Mouse (Mus musculus): ENCODE data around the gene Fndc3a. TPM values are rescaled to one million over a fixed set of nuclear protein-coding genes. Genes with fewer than 3 reads are reported as not detected.

Gene Fndc3a
- 47.6 and 51.3 TPM in 2 replicates for polyA plus RNA-seq (2015; fragmentation: Nextera tagmentation; extraction: Ambion mirVana)

DNA sequence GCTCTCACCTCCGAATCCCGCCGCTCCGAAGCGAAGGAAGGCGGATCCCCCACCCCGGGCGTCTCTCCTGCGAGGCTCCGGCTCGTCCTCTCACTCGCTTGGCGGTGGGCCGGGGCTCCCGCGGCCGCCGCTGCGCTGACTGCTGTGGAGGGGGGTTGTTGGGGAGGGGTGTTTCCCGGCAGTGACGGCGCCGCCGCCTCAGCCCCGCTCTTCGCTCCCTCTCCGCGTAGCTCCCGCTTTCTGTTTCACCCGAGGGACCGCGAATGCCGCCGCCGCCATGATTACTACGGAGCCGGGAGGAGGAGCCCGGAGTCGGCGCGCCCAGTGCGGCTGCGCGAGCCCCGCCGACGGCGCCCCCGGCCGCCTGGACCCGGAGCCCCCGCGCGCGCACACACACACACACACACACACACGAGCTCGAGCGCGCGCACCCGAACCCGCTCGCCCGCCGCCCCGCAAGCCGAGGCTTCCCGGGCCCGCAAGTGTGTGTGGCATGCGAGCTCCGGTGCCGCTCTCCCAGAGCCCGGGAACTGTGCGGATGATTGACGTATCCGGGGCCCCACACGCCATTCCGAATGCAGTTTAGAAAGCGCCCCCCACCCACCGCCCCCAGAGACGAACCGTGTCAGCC lies at the start of gene Fndc3a:
Gene Fndc3a (minus strand): TSS at position 294 of the 631 bp plus-strand sequence.
- WGBS: under 1% methylated on average over 49 of the region's 82 CpGs
- Histone ChIP-seq H3K27ac (ENCODE audit: low read length) (peak within 1 kb of the TSS; percentile 88), H3K9me3 (ENCODE audit: low read length) (no peaks in the 10 kb centered on the region), H3K9ac (replicated peaks; ENCODE audit: low read length) (peak within 1 kb of the TSS; percentile 98), H3K36me3 (ENCODE audit: insufficient read depth, low read length) (no peaks in the 10 kb centered on the region), H3K4me2 (replicated peaks; ENCODE audit: low read depth, low read length) (peak within 1 kb of the TSS; percentile 75), H3K27me3 (ENCODE audit: insufficient read depth, low read length) (no peaks in the 10 kb centered on the region), H3K4me3 (ENCODE audit: low read length) (peak within 1 kb of the TSS; percentile 95), H3K4me1 (ENCODE audit: insufficient read depth, low read length) (peaks cover 21% of the 10 kb centered on the region)
- peak; percentile 92 for ATAC-seq (ENCODE audit: low FRiP score, low TSS enrichment)

DNA sequence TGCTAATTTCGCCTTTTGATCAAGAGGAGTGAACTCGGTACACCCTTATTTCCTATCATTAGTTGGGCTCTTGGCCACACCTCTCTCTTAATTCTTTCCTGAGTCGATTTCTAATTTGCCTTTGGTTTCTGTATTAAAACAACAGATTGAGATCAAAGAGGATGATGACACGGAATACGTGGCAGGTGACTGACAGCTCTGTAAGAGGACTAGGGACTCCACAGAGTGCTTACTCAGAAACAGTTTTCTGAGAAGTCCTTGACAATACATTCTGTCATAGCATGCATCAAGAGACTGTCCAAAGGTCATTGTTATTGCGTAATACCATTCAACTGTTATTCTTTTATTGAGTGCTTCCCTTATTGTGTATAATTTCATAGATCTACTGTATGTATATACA lies 43.1 kb upstream of the Fndc3a start:
- Histone ChIP-seq H3K36me3 (ENCODE audit: insufficient read depth, low read length) (no peaks in the 10 kb centered on the region), H3K4me2 (replicated peaks; ENCODE audit: low read depth, low read length) (no peak overlapping the region), H3K4me3 (ENCODE audit: low read length) (no peak overlapping the region), H3K4me1 (ENCODE audit: insufficient read depth, low read length) (no peaks in the 10 kb centered on the region), H3K9me3 (ENCODE audit: low read length) (no peaks in the 10 kb centered on the region), H3K9ac (replicated peaks; ENCODE audit: low read length) (no peak overlapping the region), H3K27ac (ENCODE audit: low read length) (no peak overlapping the region), H3K27me3 (ENCODE audit: insufficient read depth, low read length) (no peaks in the 10 kb centered on the region)
- 76% methylated on average over 6 of the region's 6 CpGs for WGBS
- no peak for ATAC-seq (ENCODE audit: low FRiP score, low TSS enrichment)

DNA sequence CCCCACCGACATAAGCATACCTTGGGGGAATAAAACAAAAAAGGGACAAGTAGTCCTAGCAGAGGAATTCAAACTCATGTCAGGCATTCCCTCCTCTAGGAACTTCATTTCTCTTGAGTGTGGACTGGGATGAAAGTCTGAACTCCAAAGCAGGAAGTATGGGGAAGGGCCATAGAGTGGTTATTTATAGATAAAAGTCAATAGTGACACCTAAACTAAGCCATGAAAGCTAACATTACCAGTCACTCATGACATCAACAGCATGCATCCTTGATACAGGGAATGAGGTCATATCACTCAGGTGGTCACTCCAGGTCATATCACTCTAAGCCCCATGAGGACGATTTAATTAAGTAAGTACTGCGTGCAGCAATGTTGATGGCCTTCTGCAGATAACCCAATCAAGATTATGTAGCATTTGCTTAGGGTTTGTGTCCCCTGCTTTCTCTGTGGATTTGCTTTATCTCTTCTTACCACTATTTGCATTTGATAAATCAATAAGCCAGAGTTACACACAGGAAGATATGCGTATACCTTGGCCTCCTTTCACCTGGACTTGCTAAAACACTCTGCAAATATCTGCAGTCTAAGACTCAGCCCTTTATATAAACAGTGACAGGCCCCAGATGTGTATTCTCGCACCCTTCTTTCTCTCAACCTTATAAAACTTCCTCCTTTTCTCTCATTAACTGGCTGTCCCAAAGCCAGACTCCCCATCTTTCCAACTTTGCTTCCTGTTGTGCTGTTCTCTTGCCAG lies 40.8 kb upstream of the Fndc3a start:
- Histone ChIP-seq H3K36me3 (ENCODE audit: insufficient read depth, low read length) (no peaks in the 10 kb centered on the region), H3K4me1 (ENCODE audit: insufficient read depth, low read length) (no peaks in the 10 kb centered on the region), H3K27me3 (ENCODE audit: insufficient read depth, low read length) (no peaks in the 10 kb centered on the region), H3K9ac (replicated peaks; ENCODE audit: low read length) (no peak overlapping the region), H3K4me3 (ENCODE audit: low read length) (no peak overlapping the region), H3K4me2 (replicated peaks; ENCODE audit: low read depth, low read length) (no peak overlapping the region), H3K27ac (ENCODE audit: low read length) (no peak overlapping the region), H3K9me3 (ENCODE audit: low read length) (no peaks in the 10 kb centered on the region)
- ATAC-seq (ENCODE audit: low FRiP score, low TSS enrichment): no peak
- 84% methylated on average over 5 of the region's 5 CpGs for WGBS

DNA sequence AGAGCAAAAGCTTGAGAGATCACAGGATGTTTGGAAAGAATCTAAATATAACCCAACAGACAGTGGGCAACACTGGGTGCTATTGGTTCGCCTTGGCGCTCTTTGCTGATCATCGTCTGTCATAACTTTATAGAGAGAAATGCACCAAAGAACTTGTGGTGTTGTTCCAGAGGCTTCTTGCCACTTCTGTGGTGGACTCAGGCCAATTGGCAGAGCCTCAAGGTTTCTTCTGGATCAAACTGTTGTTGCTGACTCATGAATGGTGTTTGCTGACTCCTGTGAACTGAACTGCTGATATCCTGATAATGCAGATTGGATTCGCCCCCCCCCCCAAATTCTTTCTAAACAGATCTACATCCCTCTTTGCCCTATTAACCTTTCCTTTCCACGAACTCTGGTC lies 38.5 kb upstream of the Fndc3a start:
- Histone ChIP-seq H3K4me3 (ENCODE audit: low read length) (no peak overlapping the region), H3K9ac (replicated peaks; ENCODE audit: low read length) (no peak overlapping the region), H3K27me3 (ENCODE audit: insufficient read depth, low read length) (no peaks in the 10 kb centered on the region), H3K9me3 (ENCODE audit: low read length) (no peaks in the 10 kb centered on the region), H3K36me3 (ENCODE audit: insufficient read depth, low read length) (no peaks in the 10 kb centered on the region), H3K27ac (ENCODE audit: low read length) (no peak overlapping the region), H3K4me2 (replicated peaks; ENCODE audit: low read depth, low read length) (no peak overlapping the region), H3K4me1 (ENCODE audit: insufficient read depth, low read length) (no peaks in the 10 kb centered on the region)
- 90% methylated on average over 5 of the region's 5 CpGs for WGBS
- ATAC-seq (ENCODE audit: low FRiP score, low TSS enrichment): no peak

DNA sequence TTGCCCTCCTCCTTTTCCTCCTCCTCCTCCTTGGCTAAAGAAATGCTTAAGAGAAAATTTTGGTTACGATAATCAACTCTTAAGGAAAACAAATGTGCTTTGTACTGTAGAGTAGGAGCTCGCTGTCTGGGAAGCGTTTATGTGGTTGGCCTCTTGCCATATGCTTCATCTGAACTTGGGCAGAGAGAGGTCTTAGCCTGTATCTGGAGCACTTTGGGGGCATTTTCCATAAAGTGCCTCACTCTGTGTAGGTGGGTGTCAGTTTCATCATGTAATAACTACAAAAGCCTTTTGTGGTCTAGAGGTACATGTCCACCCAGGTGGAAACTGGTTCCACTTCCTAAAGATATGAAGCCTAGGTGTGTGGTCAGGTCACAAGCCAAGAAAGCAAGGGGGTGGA lies 31.9 kb upstream of the Fndc3a start:
- H3K36me3 ChIP-seq (ENCODE audit: insufficient read depth, low read length): no peaks in the 10 kb centered on the region
- H3K4me2 ChIP-seq (replicated peaks; ENCODE audit: low read depth, low read length): no peak overlapping the region
- no peak overlapping the region for H3K4me3 ChIP-seq (ENCODE audit: low read length)
- WGBS: 47% methylated on average over 3 of the region's 3 CpGs
- peaks cover 5% of the 10 kb centered on the region; the same call in 1 of the 2 replicates for H3K4me1 ChIP-seq (ENCODE audit: insufficient read depth, low read length)
- H3K27me3 ChIP-seq (ENCODE audit: insufficient read depth, low read length): no peaks in the 10 kb centered on the region
- no peak overlapping the region for H3K27ac ChIP-seq (ENCODE audit: low read length)
- no peaks in the 10 kb centered on the region for H3K9me3 ChIP-seq (ENCODE audit: low read length)
- no peak for ATAC-seq (ENCODE audit: low FRiP score, low TSS enrichment)
- H3K9ac ChIP-seq (replicated peaks; ENCODE audit: low read length): no peak overlapping the region

DNA sequence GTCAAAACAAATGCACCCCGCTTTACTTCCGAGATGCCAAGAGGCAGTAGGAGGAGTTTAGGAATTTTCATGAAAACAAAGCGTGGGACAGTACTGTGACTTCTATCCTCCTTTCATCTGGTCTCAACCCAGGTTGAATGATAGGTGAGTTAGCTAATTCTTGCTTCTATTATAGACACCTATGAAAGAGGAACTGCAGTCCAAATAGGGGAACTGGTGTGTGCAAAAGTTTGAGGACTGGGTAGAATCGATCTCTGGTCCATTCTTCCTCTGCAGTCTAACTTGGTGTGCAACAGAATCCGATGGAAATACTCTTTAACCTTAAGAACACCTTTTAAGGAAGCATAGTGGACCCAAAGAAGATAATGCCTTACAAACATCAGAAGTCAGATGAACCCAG lies 30.5 kb upstream of the Fndc3a start:
- no peak overlapping the region for H3K9ac ChIP-seq (replicated peaks; ENCODE audit: low read length)
- no peak for ATAC-seq (ENCODE audit: low FRiP score, low TSS enrichment)
- H3K4me2 ChIP-seq (replicated peaks; ENCODE audit: low read depth, low read length): no peak overlapping the region
- WGBS: 93% methylated on average over 5 of the region's 5 CpGs
- no peak overlapping the region for H3K27ac ChIP-seq (ENCODE audit: low read length)
- H3K36me3 ChIP-seq (ENCODE audit: insufficient read depth, low read length): no peaks in the 10 kb centered on the region
- H3K4me3 ChIP-seq (ENCODE audit: low read length): no peak overlapping the region
- no peaks in the 10 kb centered on the region for H3K9me3 ChIP-seq (ENCODE audit: low read length)
- H3K27me3 ChIP-seq (ENCODE audit: insufficient read depth, low read length): no peaks in the 10 kb centered on the region
- H3K4me1 ChIP-seq (ENCODE audit: insufficient read depth, low read length): peaks cover 5% of the 10 kb centered on the region; the same call in 1 of the 2 replicates

DNA sequence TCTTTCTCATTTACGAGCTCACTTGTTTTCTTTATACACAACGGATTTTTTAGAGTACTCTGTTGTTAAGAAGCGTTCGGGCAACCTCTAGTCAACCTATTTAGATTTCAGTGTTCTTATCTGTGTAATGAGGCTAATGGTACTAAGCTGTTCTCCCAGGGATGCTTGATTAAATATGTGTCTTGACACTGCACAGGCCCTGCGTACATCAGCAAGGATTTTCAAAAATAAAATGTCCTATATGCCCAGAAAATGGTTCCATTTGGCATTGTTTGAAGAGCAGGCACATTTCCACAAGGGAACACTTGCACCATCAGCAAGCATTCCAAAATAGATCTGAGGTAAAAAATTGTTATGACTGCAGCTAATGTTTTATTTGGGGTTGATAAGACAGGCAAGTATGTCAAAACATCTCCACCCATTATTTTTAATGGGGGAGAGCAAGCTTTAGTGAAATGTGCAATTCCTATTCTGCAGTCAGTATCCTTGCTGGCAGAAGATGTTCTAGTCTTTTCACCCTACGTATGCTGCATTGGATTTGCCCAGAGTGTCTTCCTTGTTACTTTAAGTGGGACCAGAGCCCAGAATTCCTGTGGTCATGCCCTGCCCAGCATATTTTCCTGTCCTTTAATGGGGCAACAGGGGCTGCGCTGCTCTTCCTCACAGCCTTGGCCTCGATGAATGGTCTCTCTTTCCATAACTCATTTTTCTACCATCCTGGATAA lies 29.8 kb upstream of the Fndc3a start:
- H3K4me1 ChIP-seq (ENCODE audit: insufficient read depth, low read length): peaks cover 5% of the 10 kb centered on the region; the same call in 1 of the 2 replicates
- H3K9me3 ChIP-seq (ENCODE audit: low read length): no peaks in the 10 kb centered on the region
- no peak overlapping the region for H3K27ac ChIP-seq (ENCODE audit: low read length)
- H3K9ac ChIP-seq (replicated peaks; ENCODE audit: low read length): no peak overlapping the region
- H3K27me3 ChIP-seq (ENCODE audit: insufficient read depth, low read length): no peaks in the 10 kb centered on the region
- no peak for ATAC-seq (ENCODE audit: low FRiP score, low TSS enrichment)
- WGBS: 51% methylated on average over 8 of the region's 8 CpGs
- no peaks in the 10 kb centered on the region for H3K36me3 ChIP-seq (ENCODE audit: insufficient read depth, low read length)
- H3K4me3 ChIP-seq (ENCODE audit: low read length): no peak overlapping the region
- no peak overlapping the region for H3K4me2 ChIP-seq (replicated peaks; ENCODE audit: low read depth, low read length)

DNA sequence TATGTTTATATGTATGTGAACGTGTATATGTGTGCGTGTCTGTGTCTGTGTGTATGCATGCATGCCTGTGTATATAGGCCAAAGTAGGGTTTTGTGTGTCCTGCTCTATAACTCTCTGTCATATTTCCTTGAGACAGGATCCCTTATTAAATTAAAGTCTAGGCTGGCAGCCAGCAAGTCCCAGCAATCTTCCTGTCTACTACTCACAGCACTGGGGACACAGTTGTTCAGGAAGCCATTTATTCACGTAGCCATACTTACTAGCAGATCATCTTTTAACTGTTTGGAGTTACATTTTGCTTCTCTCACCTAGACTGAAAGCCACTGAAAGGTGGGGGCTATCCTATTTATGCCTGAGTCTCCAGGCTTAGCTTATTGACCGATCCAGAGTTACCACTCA lies 29.0 kb upstream of the Fndc3a start:
- Histone ChIP-seq H3K4me1 (ENCODE audit: insufficient read depth, low read length) (peaks cover 5% of the 10 kb centered on the region; the same call in 1 of the 2 replicates), H3K27me3 (ENCODE audit: insufficient read depth, low read length) (no peaks in the 10 kb centered on the region), H3K9ac (replicated peaks; ENCODE audit: low read length) (no peak overlapping the region), H3K4me2 (replicated peaks; ENCODE audit: low read depth, low read length) (no peak overlapping the region), H3K4me3 (ENCODE audit: low read length) (no peak overlapping the region), H3K9me3 (ENCODE audit: low read length) (no peaks in the 10 kb centered on the region), H3K27ac (ENCODE audit: low read length) (no peak overlapping the region; the same call in 1 of the 2 replicates), H3K36me3 (ENCODE audit: insufficient read depth, low read length) (no peaks in the 10 kb centered on the region)
- ATAC-seq (ENCODE audit: low FRiP score, low TSS enrichment): no peak
- 76% methylated on average over 4 of the region's 4 CpGs for WGBS

DNA sequence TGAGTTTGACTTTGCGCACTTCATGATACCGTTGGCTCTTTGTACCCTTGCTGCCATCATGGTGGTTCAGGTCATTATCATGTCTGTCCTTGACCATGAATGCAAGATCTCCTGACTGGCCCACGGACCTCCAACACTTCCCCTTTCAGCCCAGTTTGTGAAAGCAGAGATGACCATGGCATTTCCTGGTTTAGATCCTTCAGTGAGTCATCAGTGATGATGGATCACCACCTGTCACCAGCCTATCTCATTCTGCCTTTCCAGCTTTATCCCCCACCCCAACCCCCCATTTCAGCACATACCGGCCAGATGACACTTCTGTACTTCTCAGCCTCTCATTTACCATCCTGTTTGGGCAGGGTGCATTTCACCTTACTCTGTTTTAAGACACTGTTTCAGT lies 28.4 kb upstream of the Fndc3a start:
- no peaks in the 10 kb centered on the region for H3K27me3 ChIP-seq (ENCODE audit: insufficient read depth, low read length)
- H3K4me1 ChIP-seq (ENCODE audit: insufficient read depth, low read length): peaks cover 5% of the 10 kb centered on the region; the same call in 1 of the 2 replicates
- ATAC-seq (ENCODE audit: low FRiP score, low TSS enrichment): no peak
- no peak overlapping the region for H3K4me3 ChIP-seq (ENCODE audit: low read length)
- H3K27ac ChIP-seq (ENCODE audit: low read length): no peak overlapping the region
- H3K9ac ChIP-seq (replicated peaks; ENCODE audit: low read length): no peak overlapping the region
- H3K36me3 ChIP-seq (ENCODE audit: insufficient read depth, low read length): no peaks in the 10 kb centered on the region
- no peaks in the 10 kb centered on the region for H3K9me3 ChIP-seq (ENCODE audit: low read length)
- 80% methylated on average over 4 of the region's 4 CpGs for WGBS
- H3K4me2 ChIP-seq (replicated peaks; ENCODE audit: low read depth, low read length): no peak overlapping the region
